Comparison of ENCODE assay signal across 26 mouse cellular contexts in genomic region chr6:126573021-126573420, GRCm38 (mm10). TPM values are rescaled to one million over a fixed set of nuclear protein-coding genes. Genes with fewer than 3 reads are reported as not detected.
"Had no signal": no experiment of that assay in that cellular context is flagged by ENCODE, and none has a peak within 500 bp of the region (broad histone marks: within the 10 kb centered on the region; RNA-seq: fewer than 3 reads in every experiment).

No protein-coding gene starts in this region.

- H3K27ac ChIP-seq: kidney, embryonic 15.5 days; left cerebral cortex, adult 2 months; limb, embryonic 12.5 days; limb, embryonic 15.5 days; liver, embryonic 13.5 days; midbrain, embryonic 12.5 days; midbrain, embryonic 15.5 days; neural tube, embryonic 13.5 days; stomach, embryonic 15.5 days had no signal

- DNase-seq: kidney, adult 8-10 months; kidney, postnatal 10 days; kidney, postnatal 36 days; layer of hippocampus, postnatal 36 days; left cerebral cortex, postnatal 4 days; liver, embryonic 13.5 days; lung, adult 2 months; lung, postnatal 14 days; lung, postnatal 4 days; retina, postnatal 1 day; right cerebral cortex, postnatal 25 days; spleen, adult 18-20 months; thymus, postnatal 25 days had no signal

- H3K9me3 ChIP-seq: kidney, embryonic 15.5 days; limb, embryonic 12.5 days; limb, embryonic 15.5 days; liver, embryonic 13.5 days; midbrain, embryonic 12.5 days; midbrain, embryonic 15.5 days; neural tube, embryonic 13.5 days; stomach, embryonic 15.5 days had no signal

- H3K27me3 ChIP-seq: kidney, embryonic 15.5 days; limb, embryonic 12.5 days; limb, embryonic 15.5 days; liver, embryonic 13.5 days; midbrain, embryonic 12.5 days; midbrain, embryonic 15.5 days; neural tube, embryonic 13.5 days; stomach, embryonic 15.5 days had no signal

- H3K4me3 ChIP-seq: kidney, embryonic 15.5 days; left cerebral cortex, adult 2 months; limb, embryonic 12.5 days; limb, embryonic 15.5 days; liver, embryonic 13.5 days; midbrain, embryonic 12.5 days; midbrain, embryonic 15.5 days; myocyte; neural tube, embryonic 13.5 days; stomach, embryonic 15.5 days had no signal

- H3K36me3 ChIP-seq: kidney, embryonic 15.5 days; limb, embryonic 12.5 days; limb, embryonic 15.5 days; liver, embryonic 13.5 days; midbrain, embryonic 12.5 days; midbrain, embryonic 15.5 days; neural tube, embryonic 13.5 days; stomach, embryonic 15.5 days had no signal

- H3K4me2 ChIP-seq: kidney, embryonic 15.5 days; limb, embryonic 12.5 days; limb, embryonic 15.5 days; liver, embryonic 13.5 days; midbrain, embryonic 12.5 days; midbrain, embryonic 15.5 days; neural tube, embryonic 13.5 days; stomach, embryonic 15.5 days had no signal

- H3K4me1 ChIP-seq: limb, embryonic 12.5 days; limb, embryonic 15.5 days; liver, embryonic 13.5 days; midbrain, embryonic 12.5 days; midbrain, embryonic 15.5 days; neural tube, embryonic 13.5 days; stomach, embryonic 15.5 days had no signal

- H3K9ac ChIP-seq: kidney, embryonic 15.5 days; limb, embryonic 12.5 days; limb, embryonic 15.5 days; liver, embryonic 13.5 days; midbrain, embryonic 12.5 days; midbrain, embryonic 15.5 days; neural tube, embryonic 13.5 days; stomach, embryonic 15.5 days had no signal

- ATAC-seq: midbrain, embryonic 15.5 days had no signal

RNA-seq across cellular contexts. Expression of gene Kcna5, which starts 37.8 kb away (rescaled TPM):
- total RNA-seq: megakaryocyte progenitor cell, adult 5-6 weeks; megakaryocyte-erythroid progenitor cell, adult 5-6 weeks; monocyte, adult 5-6 weeks; neutrophil, adult 5-6 weeks had no signal
- polyA plus RNA-seq: myocyte had no signal
